Mouse (Mus musculus) Muller cell, postnatal 12 days (primary cell): ENCODE results near the gene Ccdc74a.

Experiments used
- DNase-seq: peaks from one replicate; pipeline ENCODE4 v3.0.0-alpha.2; 2015; ENCODE audit errors: inconsistent ontology term

Ccdc74a gene

DNA sequence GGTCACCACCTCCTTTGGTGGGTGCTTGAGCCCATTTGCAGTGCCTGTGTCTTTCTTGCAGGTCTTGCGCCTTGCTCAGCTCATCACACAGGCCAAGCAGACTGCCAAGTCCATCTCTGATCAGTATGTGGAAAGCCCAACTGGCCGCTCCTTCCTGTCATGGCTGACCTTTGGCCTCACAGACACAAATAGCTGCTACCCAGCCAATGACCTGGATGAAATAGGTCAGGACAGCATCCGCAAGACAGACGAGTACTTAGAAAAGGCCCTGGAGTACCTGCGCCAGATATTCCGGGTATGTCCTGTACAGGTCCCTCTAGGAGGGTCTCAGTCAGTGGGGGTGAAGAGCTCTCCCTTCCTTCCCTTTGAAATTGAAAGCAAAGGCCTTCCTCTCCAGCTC lies 5.0 kb upstream of the Ccdc74a start:
- DNase-seq, result no peak

DNA sequence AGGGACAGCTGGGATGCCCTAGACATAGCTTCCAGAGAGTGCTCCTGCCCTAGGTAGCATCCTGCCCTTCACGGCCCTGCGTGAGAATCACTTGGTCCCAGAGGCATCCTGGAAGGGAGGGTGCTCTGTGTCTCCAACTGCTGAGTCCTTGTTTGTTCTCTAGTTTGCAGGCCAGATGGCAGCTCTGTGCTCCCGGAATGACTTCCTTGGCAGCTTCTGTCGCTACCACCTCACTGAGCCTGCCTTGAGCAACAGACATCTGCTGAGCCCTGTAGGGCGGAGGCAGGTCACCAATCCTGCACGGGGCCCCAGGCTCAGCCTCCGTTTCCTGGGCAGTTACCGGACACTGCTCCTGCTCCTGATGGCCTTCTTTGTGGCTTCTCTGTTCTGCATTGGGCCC lies 4.0 kb upstream of the Ccdc74a start:
- DNase-seq, result no peak

DNA sequence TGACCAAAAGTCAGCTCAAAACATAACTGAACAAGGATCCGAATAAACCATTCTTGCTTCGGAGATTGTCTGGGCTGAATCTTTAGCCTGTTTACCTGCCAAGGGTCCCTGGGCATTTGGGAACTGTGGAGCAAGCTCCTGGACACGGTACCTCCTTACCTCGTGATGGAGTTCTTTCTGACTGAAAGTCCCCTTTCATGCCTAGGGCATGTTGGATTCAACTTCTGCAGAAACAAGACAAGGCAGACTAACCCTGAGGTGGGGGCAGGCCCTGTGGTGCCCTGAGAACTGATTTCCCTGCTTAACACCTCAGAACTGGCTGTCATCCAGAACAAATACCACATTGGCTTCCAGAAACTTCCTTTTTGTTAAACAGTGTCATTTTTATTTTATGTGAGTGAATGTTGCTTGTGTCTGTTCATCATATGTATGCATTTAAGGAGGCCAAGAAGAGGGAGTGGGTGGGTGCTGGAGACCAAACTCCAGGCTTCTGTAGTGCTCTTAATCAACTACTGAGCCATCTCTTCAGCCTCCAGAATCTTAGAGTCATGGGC lies 2.8 kb upstream of the Ccdc74a start:
- no peak for DNase-seq

DNA sequence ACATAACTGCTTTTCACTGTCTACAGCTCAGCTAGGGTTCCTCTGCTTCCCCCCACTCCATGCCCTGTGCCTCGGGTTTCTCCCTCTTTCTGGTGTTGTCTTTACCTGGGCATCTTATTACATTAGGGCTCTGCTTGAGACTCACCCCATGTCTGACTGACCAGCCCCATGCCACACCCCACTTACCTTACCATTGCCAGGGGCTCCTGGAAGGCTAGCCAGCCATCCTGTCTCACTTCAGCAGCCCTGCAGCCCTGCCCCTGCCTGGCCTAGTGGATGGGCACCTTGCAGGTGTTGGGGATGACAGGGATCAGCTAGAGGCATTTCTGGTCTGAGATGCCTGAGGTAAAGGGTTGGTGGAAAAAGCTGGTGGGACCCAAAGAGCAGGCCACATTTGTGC lies 886 bp downstream of the Ccdc74a start:
- no peak for DNase-seq

DNA sequence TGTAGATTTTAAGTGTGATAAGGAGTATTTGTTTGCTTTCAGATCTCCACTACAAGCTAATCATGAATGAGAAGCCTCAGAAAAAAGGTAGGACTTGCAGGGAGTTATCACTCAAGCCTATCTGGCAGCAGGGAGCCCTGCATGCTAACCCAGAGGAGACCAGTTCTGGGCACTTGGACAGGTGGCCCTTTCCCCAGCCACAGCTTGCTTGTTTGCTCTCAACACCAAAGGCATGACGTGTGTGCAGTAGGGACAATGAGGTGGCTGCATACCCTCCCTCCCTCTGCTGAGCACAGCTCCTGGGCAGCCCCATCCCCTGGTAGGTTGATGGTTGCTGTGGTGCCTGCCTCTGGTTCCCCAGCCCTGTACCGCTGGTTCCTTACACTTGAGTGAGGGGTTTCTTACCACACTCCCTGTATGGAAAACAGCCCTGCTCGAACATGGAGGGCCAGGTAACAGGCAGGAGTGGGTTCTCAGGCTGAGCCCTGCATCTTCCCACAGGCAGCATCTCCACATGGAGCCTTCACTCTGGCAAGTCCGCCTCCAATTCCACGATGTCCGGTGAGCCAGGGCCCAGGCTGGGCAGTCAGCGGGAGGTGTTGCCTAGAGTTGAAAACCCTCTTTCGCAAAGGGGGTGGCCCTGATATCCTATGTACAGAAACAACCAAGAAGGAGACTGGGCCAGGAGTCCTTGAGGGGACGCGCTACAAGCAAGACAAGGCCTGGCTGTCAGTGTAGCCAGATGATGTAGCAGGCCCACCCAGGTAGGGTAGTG lies 1.5 kb downstream of the Ccdc74a start:
- DNase-seq, result no peak

DNA sequence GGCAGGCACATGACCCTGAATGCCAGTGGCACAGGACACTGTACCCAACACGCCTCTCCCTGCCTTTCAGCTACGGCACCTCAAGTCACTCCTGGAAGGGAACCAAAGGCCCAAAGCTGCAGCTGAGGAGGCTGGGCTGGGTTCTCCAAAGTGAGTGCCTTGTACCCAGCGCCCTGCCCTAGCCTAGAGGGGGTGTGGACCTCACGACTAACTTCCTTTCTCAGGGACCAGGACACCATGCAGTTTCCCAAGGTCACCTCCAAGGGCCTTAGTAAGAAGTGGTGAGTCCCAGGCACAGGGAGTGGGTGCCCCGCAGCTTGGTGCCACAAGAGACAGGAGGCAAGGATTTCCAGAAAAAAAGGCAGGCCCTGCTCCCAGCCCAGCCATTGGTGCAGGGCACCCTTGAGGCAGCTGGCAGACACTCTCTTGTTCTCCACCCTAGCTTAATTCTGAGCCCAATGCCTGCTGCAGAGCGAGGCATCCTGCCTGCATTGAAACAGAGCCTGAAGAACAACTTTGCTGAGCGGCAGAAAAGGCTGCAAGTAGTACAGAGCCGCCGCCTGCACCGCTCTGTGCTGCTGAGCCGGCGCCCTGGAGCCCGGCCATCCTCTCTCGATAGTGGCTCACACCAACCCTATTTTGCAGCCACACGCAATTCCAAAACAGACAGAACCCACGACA lies 3.8 kb downstream of the Ccdc74a start:
- no peak for DNase-seq

DNA sequence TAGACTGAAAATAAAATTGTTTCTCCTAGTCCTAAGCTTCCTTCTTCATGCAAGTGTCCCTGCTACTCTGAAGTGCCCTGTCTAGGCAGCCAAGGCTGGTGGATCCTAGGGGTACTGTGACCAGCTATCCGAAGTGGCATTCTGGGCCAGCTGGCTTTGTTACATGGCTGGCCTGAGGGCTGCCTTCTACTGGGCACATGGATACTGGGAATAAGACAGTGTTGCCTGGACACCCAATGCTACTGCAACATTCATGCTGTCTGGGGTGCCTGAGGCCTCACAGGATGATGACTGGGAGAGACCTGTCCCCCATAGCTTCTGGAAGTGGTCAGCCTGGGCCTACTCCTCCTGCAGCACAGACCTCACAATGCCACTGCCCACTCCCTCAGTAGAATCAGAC lies 4.4 kb downstream of the Ccdc74a start:
- no peak for DNase-seq

DNA sequence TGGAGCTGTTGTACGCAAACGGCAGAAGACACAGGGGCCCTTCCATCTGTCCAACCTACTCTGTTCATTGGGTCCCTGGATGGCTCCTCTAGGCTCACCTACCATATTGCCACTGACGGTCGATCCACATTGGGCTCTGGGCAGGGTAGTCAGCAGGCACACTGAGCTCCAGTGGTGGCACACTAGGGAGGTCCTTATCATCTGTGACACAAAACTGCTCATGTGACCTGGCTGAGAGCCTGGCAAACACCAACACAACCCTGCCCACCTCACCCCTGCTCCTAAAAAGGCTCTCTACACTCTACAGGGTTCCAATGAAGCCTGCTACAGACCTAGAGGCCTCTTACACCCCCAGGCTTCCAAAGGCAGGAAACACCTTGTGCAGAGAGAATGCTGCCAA lies 6.3 kb downstream of the Ccdc74a start:
- no peak for DNase-seq

DNA sequence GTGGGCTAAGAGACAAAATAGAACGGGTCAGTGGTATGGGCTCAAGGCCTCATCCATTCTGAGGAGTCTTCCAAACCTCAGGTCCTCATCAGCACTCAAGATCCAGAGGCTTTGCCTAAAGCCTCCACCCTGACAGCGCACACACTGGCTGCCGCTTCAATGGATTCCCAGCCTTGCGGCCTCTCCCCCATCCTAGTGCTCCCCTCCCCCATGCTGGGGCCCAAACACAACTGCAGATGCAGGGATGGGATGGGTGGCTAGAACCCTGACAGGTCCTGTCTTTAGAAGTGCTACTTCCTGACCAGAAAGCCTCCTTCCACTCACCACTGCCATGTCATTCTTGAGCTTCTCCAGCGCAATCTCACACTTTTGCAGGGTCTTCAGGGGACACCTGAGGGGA lies 7.3 kb downstream of the Ccdc74a start:
- DNase-seq, result no peak

DNA sequence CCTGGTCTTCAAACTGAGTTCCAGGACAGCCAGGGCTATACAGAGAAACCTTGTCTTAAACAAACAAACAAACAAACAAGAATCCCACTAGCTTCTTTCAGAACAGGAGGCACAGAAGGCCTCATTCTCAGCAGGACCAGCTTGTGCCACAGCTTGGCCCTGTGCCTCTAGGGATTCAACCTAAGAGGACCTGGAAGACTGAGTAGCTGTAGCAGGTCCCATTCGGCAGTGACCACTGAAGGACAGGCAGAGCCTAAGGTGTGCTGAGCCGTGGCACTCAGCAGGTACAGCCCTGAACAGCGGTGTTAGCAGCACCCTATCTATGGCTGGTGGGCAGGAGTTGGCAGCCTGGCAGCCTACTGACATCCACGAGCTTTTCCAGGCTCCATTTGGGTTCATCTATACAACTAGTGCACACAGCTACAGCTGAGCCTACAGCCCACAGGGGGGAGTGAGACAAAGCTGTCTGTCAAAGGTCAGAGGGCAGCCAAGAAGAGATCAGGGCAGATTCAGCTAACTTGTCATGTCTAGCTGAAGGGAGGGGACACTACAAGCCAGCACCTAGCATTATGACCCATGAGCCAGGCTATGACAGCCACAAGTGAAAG lies 8.0 kb downstream of the Ccdc74a start:
- DNase-seq, result no peak

DNA sequence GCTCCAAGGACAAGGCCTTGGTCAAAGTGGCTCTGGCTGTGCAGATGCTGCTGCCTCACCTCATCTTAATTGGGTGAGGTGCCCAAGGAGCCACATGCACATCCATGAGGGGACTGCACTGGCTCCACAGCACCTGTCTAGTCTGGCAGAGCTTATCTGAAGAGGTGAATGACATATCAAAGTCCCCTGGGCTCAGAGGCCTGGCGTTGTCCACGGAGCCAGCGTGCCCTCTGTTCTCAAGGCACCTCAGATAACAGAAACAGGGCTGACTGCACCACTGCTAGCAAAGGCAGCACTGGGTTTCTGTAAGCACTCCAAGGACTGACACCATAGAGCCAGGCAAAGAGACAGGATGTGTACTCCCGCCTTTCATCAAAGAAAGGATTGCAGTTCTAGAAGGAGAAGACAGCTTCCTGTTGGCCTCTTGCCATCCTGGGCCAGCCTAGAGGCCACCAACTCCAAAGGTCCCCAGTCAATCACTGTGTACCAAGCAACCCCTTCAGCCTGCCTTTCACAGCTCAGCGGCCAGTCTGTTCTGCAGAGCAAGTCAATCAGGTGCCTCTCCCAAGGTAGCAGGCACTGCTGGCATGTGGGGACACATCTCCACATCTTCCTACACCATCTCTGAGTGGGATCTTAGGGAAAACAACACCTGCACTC lies 10.1 kb downstream of the Ccdc74a start:
- no peak for DNase-seq

DNA sequence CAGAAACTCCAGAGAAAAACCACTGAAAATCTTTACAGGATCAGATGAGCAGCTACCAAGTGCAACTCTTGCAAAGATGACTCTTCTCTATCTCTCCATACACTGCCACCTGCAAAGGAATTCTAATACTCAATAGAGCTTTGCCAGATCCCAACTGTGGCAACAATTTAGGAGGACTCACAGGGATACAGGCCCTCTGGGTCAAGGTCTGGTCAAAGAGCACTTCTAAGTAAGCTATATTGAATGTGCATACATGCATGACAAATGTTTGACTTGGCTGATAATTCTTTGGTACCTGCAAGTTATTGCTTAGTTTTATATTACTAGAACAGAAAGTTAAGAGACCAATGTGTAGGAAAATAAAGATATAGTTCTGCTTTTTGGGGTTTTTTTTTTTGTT lies 19.3 kb downstream of the Ccdc74a start:
- no peak for DNase-seq

DNA sequence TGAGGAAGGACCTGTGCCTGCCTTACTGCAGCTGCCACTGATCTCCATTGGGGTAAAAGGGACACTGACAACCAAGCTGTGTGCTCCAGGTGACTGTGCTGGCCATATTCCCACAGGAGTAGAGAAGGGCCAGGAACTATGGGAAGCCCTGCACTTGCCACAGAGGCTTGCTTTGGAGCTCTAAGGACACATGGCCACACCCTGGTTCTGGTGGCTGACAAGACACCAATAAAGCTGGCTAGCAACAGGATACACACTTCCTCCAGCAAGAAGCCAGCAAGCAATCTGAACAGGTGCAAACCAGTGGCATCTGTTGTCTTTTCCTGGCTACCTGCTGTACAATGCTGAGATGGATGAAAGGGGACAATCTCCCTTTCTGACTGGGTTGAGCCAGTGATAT lies 23.6 kb downstream of the Ccdc74a start:
- DNase-seq, result no peak

DNA sequence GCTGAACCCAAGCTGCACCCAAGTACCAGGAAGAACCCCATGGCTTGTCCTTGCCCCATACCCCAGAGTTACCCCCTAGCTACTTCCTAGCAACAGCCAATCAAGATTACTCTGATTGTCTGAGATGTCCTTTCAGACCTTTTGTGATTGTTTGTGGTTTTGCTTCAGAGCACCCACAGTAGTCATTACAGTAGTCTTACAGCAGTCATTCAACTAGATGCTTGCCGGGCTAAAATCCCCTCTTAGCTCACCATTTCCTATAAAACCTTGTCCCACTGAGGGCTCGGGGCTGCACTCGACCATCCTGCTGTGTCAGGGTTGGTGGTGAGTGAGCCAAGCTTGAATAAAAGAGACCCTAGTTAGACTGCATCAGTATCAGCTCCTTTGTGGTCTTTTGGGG lies 48.6 kb downstream of the Ccdc74a start:
- DNase-seq, result no peak
